Mouse (Mus musculus): ENCODE measurements around the gene Sh2d5. TPM values are rescaled to one million over a fixed set of nuclear protein-coding genes. Genes with fewer than 3 reads are reported as not detected.

Gene Sh2d5
- total RNA-seq (2021) = 10 to 100 TPM; 17.1 to 18.2 TPM

- peak; percentile 87 for DNase-seq
- intact Hi-C loops (cut with DNase I) = no loop called here
Measured at GRCm38 (mm10) chr4:138250088-138250960, at the start of gene Sh2d5, which contains the start of gene Kif17. Sh2d5 (plus strand) TSS chr4:138250403. Kif17 (plus strand) TSS chr4:138250435.

DNA sequence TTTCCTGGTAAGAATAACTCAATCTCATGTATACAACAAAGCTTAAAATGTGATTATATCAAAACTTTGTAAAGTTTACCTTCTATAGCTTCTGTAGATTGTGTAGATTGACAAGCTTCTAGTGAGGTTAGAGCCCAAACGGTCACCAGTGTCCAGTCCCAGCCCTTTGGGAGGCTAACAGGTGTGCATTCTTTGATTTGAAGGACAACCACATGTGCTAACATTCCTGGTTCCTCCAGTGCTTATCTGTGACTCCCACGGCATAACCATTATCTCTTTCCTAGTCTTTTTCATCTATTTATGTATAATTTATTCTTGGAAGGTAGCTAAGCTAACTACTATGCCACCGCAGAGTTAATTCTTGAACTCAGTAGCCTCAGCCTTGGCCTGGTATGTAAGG lies 49.4 kb upstream of the Sh2d5 start:
- no peak for DNase-seq
- intact Hi-C loops (cut with DNase I) = no loop called here

- intact Hi-C loops (cut with DNase I) = no loop called here
- DNase-seq = no peak
Measured at GRCm38 (mm10) chr4:138201696-138202095, 48.5 kb upstream of the Sh2d5 start.

DNA sequence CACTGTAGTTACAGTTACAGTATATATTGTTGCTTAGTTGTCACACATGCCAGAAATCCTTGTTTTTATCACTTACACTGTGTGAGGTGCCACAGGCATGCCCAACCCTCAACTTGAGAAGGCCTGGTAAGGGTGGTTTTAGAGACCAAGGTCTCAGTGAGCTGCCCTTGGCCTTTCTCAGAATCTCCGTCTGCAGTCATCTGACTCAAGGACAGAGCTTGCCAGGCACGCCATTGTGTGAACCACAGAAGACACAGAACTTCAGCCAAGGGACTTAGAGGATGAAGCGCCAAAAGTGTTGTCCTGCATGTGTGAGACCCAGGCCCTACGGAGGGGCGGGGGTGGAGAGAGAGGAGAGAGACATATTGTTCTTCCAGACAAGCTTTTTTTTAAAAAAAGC lies 40.1 kb upstream of the Sh2d5 start:
- intact Hi-C loops (cut with DNase I) = no loop called here
- no peak for DNase-seq

DNA sequence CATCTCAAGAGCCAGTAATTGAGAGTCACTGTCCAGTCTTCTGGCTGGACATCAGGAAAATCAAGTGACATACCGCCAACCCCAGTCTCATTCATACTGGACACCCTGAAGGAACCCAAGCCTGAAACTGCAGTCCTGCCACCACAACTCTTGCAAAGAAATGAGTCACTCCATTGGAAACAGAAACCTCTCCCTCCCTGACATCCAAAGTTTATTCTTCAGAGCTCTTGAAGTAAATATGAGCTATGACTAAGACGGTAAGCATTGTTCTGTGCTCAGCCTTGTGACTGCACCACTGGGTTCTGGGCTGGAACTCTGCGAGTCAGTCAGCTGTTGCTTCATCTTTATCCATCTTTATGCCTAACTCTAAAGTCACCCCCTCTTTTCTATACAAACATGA lies 36.3 kb upstream of the Sh2d5 start:
- intact Hi-C loops (cut with DNase I) = no loop called here
- no peak for DNase-seq

DNA sequence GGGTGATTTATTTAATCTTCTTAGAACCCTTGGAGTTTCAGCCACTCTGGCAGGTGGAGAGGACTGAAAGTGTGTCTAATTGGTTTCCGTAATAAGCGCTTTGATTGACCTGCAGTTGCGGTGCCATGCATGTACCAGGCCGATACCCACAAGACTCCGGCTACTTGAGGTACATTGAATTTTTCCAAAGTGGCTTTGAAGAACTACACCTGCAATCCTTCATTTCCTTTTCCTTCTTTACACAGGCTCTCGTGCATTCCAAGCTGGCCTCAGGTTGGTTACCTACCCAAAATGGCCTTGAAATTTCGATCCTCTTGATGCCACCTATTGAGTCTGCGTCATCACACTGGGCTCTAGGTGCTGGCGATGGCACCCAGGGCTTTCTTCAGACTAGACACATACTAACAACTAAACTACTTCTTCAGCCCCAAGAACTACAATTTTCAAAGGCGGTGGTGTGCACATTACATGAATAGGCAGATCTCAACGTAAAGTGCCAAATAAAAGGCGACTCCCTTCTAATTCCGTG lies 34.5 kb upstream of the Sh2d5 start:
- no peak for DNase-seq
- intact Hi-C loops (cut with DNase I) = no loop called here

DNA sequence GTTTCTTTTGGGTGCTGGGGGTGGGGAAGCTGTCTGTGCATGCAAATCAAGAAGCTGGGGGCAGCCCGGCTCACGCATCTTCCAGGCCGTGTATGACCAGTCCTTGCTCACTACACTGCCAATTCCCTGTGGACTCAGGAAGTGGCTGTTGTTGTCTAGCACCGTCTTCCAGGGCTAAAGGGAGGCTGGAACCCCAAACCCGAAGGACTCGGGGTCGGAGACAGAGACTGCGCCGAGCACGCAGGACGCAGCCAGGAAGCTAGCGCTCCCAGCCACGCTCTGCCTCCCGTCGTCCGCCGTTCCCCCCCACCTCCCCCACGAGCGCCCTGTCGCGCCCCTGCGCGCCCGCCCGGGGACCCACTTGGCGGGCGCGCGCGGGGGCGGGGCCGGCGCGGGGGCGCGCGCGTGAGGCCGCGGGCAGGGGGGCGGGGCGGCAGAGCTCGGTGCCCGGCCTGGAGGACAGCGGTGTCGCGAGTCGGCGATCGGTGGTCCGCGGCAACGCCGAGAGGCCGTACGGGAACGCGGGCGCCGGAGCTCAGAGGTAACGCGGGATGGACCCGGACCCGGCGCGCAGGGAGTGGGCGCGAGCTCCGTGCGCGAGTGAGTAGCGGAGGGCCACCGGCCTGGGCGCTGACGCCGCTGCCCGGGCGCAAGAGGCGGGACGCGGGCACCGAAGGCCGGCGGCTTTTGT lies 33.9 kb upstream of the Sh2d5 start, which contains the start of gene Hp1bp3:
Gene Hp1bp3 (plus strand): TSS at position 97 of the 691 bp plus-strand sequence.
- DNase-seq = peak; percentile 84
- intact Hi-C loops (cut with DNase I) = no loop called here

- intact Hi-C loops (cut with DNase I) = no loop called here
- DNase-seq = peak; percentile 99
Measured at GRCm38 (mm10) chr4:138216891-138217392, 33.3 kb upstream of the Sh2d5 start.

GRCm38 (mm10) chr4:138217441-138217840 lies 32.8 kb upstream of the Sh2d5 start:
- intact Hi-C loops (cut with DNase I) = no loop called here
- DNase-seq = no peak

DNA sequence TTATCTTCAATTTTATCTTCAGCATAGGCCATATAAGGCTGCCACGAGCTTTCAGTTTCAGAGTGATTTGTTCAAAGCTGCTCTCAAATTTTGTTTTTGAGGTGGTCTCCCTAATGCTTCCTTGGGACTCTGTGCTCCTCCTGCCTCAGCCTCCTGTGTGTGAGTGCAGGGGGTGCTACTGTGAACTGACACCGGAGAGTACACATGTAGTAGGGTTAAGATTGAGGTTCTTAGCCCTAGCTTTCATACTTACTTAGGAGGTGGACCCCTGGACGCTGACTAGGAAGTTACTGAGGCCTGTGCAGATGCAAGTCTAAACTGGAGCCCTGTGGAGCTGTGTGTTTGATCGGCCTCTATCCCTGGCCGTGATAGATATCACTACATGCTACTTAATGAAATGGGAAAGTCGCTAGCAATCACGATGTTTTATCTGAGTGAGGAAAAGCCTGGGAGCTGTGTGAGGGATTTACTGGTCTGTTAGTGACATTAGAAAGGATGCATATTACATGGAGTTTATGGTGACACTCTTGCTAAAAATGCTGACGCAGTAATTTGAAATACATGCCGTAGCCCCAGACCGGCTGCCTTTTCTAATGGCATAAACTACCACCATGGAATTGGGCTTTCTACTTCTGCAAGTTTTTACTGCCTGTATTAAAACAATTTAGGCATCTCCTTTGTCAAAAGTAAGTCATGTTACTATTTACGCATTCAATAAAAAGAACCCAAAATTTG lies 32.1 kb upstream of the Sh2d5 start:
- no peak for DNase-seq
- intact Hi-C loops (cut with DNase I) = no loop called here

DNA sequence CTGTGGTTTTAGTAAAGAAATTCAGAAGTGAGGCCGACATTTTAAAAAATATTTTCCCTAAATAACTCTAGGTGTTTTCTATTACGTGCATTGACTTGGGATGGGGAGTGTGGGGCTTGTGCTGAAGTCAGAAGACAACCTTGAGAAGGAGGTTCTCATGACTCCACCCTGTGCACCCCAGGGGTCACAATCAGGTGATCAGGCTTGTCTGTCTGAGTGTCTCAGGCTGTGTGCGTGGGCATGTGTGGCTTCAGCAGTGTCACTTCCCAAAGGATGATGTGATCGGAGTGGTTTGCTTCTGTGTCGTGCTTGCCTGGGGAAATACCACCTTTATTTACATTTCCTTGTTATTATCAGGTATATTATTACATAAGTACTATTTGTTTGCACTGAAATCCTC lies 30.9 kb upstream of the Sh2d5 start:
- no peak for DNase-seq
- intact Hi-C loops (cut with DNase I) = no loop called here

- intact Hi-C loops (cut with DNase I) = no loop called here
- no peak for DNase-seq
Measured at GRCm38 (mm10) chr4:138220761-138221160, 29.4 kb upstream of the Sh2d5 start.

GRCm38 (mm10) chr4:138221406-138221805 lies 28.8 kb upstream of the Sh2d5 start:
- intact Hi-C loops (cut with DNase I) = no loop called here
- no peak for DNase-seq

GRCm38 (mm10) chr4:138222396-138222795 lies 27.8 kb upstream of the Sh2d5 start:
- no peak for DNase-seq
- intact Hi-C loops (cut with DNase I) = no loop called here

- DNase-seq = no peak
- intact Hi-C loops (cut with DNase I) = no loop called here
Measured at GRCm38 (mm10) chr4:138223623-138224022, 26.6 kb upstream of the Sh2d5 start.

DNA sequence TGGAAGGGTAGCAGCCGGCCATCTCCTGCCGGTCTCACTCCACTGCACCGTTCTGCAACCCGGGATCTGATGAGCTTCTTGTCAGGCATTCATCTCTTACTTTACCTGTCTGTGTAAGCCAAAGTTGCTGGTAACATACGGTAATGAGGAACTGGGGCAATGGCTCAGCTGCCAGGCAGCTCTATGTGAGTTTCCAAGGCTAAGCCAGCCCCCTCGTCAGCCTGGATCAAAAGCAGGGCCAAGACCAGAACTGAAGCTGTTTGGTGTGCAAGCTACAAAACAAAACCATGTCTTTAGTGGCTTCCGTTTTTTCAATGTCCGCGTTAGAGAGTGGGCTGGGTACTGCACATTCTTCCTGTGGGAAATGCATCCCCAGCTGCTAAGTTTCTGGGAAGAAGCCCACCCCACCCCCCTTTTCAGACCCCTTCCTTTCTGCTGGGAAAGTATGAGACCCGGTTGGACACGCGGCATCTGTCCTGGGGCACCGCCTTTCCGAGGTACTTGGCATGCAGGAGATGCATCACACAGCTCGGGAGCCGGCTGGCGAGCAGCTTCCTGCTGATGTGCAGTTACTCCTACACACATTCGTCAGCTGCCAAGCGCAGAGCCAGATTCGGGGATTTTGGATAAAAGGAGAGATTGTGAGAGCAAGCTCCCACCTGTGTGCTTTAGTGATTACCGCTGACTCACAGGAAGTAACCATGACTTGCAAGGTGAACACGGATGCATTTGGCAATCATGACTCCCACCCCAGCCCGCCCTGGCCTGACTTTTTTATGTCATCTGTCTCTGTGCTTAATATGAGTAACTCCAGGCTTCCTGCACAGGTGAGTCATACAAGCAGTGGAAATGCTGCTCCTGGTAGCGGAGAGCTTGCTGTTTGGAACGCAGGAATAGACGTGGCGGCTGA lies 3.2 kb upstream of the Sh2d5 start:
- intact Hi-C loops (cut with DNase I) = no loop called here

DNA sequence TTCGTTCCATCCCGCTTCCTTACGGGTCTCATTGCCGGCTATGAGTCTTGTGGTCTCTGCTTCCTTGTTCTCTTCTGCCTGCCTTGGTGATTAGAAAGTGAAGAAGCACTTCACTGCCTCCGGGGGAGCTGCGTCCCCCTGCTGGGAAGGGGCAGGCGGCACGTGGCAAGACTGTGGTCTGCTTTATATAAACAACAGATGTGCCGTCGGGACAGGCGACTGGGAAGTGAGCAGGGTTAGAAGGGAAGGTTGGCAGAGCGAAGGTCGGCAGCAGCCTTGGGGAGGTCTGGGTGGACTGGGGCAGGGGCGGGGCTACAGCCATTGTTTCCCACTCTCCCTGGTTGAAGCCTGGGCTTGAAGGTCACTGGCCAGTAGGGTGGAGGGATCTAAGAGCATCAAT lies 1.6 kb downstream of the Sh2d5 start:
- DNase-seq = peak; percentile 19
- intact Hi-C loops (cut with DNase I) = no loop called here

More for the DNA sequence above, 3.2 kb upstream of the Sh2d5 start:
- DNase-seq = no peak

GRCm38 (mm10) chr4:138252231-138252630 lies 2.0 kb downstream of the Sh2d5 start:
- no peak for DNase-seq
- intact Hi-C loops (cut with DNase I) = no loop called here

- intact Hi-C loops (cut with DNase I) = no loop called here
Measured at GRCm38 (mm10) chr4:138257116-138257687, 7.0 kb downstream of the Sh2d5 start.

More at GRCm38 (mm10) chr4:138257116-138257687, 7.0 kb downstream of the Sh2d5 start:
- DNase-seq = no peak
